Mouse (Mus musculus): ENCODE data around the gene Gm20388. TPM values are rescaled to one million over a fixed set of nuclear protein-coding genes. Genes with fewer than 3 reads are reported as not detected.

Gene Gm20388
- polyA plus RNA-seq, 2 experiments: 8.5 TPM; not detected in 1

DNA sequence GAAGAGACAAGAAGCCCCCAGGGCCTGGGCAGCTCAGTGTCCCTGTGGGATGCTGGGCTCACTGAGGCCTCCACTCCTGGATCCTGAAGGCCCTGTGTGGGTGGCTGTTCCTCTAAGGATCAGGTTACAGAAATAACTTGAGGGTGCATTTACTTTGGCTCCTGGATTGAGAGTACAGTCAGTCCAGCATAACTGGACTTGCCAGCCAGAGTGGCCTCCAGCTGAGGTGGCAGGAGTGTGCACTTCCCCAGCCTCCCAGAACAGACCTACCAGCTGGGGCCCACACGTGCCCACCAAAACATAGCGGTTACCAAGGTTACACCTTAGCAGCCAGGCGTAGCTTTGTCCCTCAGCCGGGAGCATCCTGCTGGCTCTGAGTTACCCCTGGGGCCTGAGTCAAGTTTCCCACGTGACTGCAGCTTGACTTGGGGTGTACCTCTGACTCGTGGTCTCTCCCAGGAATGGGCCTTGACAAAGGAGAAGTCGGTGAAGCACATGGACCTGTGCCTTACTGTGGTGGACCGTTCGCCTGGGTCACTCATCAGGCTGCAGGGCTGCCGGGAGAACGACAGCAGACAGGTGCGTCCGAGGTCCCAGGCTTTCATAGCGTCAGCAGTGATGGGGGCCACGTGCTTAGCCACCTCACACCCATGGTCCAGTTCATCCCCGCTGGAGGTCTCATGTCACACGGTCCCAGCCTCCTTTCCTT is 4429.9 kb downstream of the Gm20388 start:
- Histone ChIP-seq H3K4me1 (replicated peaks; ENCODE audit: control insufficient read depth in 2 of 2, insufficient read depth in 2 of 2, low read length in 1 of 2) (no peaks in the 10 kb centered on the region; a peak in 1 of 4 replicates), H3K27ac (no peak overlapping the region), H3K9ac (replicated peaks) (no peak overlapping the region), H3K9me3 (ENCODE audit: control insufficient read depth, low read length) (no peaks in the 10 kb centered on the region), H3K27me3 (ENCODE audit: control insufficient read depth, insufficient read depth, low read length) (no peaks in the 10 kb centered on the region), H3K36me3 (replicated peaks; ENCODE audit: control insufficient read depth, insufficient read depth, low read depth) (no peaks in the 10 kb centered on the region), H3K4me3 (ENCODE audit: insufficient read depth in 1 of 2, low read depth in 2 of 2, low read length in 2 of 2) (no peak overlapping the region), H3K4me2 (ENCODE audit: low read depth) (no peak overlapping the region)
- ATAC-seq (ENCODE audit: insufficient read depth) (no peak), DNase-seq (ENCODE audit: low read depth in 3 of 3, low spot score in 3 of 3) (no peak)
- 75% methylated on average over 17 of the region's 17 CpGs for WGBS (ENCODE audit: insufficient replicate concordance)
- TF ChIP-seq CTCF (IDR thresholded peaks at IDR 0.05; ENCODE audit: low read depth): no peak
- no peak for TF ChIP-seq EP300 (IDR thresholded peaks at IDR 0.05; ENCODE audit: low read depth)

GRCm38 (mm10) chr8:124343151-124343550 is 4432.5 kb downstream of the Gm20388 start:
- no peak for DNase-seq (ENCODE audit: low read depth in 3 of 3, low spot score in 3 of 3)
- Histone ChIP-seq H3K27ac (no peak overlapping the region), H3K4me2 (ENCODE audit: low read depth) (no peak overlapping the region), H3K27me3 (ENCODE audit: control insufficient read depth, insufficient read depth, low read length) (no peaks in the 10 kb centered on the region), H3K9ac (replicated peaks) (no peak overlapping the region), H3K4me3 (ENCODE audit: insufficient read depth in 1 of 2, low read depth in 2 of 2, low read length in 2 of 2) (no peak overlapping the region), H3K36me3 (replicated peaks; ENCODE audit: control insufficient read depth, insufficient read depth, low read depth) (no peaks in the 10 kb centered on the region), H3K9me3 (ENCODE audit: control insufficient read depth, low read length) (no peaks in the 10 kb centered on the region), H3K4me1 (replicated peaks; ENCODE audit: control insufficient read depth in 2 of 2, insufficient read depth in 2 of 2, low read length in 1 of 2) (no peaks in the 10 kb centered on the region; a peak in 1 of 4 replicates)
- WGBS (ENCODE audit: insufficient replicate concordance): 84% methylated on average over 15 of the region's 15 CpGs
- no peak for TF ChIP-seq CTCF (IDR thresholded peaks at IDR 0.05; ENCODE audit: low read depth)
- TF ChIP-seq EP300 (IDR thresholded peaks at IDR 0.05; ENCODE audit: low read depth): no peak
- no peak for ATAC-seq (ENCODE audit: insufficient read depth)

DNA sequence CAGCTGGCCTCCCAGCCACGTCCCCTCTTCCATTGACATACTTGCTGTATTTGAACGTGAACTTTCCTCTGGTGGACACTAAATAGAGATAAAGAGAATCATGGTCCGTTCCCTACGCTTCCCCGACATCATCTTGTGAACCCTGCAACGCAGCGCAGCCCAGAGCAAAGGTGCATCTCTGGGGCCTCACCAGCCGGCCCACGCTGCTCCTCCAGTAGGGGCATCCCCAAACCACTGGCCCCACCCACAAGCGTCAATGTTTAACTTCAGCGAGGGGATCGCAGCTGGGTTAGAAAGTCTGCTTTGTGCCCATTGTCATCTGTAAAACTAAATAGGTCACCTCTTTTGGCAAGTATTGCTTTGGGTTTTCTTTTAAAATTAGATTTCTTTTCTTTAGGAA is 4433.4 kb downstream of the Gm20388 start:
- H3K4me2 ChIP-seq (ENCODE audit: low read depth): no peak overlapping the region
- H3K9ac ChIP-seq (replicated peaks): no peak overlapping the region
- H3K27me3 ChIP-seq (ENCODE audit: control insufficient read depth, insufficient read depth, low read length): no peaks in the 10 kb centered on the region
- no peaks in the 10 kb centered on the region for H3K9me3 ChIP-seq (ENCODE audit: control insufficient read depth, low read length)
- no peak overlapping the region for H3K4me3 ChIP-seq (ENCODE audit: insufficient read depth in 1 of 2, low read depth in 2 of 2, low read length in 2 of 2)
- WGBS (ENCODE audit: insufficient replicate concordance): 73% methylated on average over 12 of the region's 12 CpGs
- TF ChIP-seq CTCF (IDR thresholded peaks at IDR 0.05; ENCODE audit: low read depth) (no peak), EP300 (IDR thresholded peaks at IDR 0.05; ENCODE audit: low read depth) (no peak)
- H3K4me1 ChIP-seq (replicated peaks; ENCODE audit: control insufficient read depth in 2 of 2, insufficient read depth in 2 of 2, low read length in 1 of 2): no peaks in the 10 kb centered on the region; a peak in 1 of 4 replicates
- H3K27ac ChIP-seq: no peak overlapping the region
- no peaks in the 10 kb centered on the region for H3K36me3 ChIP-seq (replicated peaks; ENCODE audit: control insufficient read depth, insufficient read depth, low read depth)
- DNase-seq (ENCODE audit: low read depth in 3 of 3, low spot score in 3 of 3): peak in 1 of 3 experiments; percentile 30
- no peak for ATAC-seq (ENCODE audit: insufficient read depth)

DNA sequence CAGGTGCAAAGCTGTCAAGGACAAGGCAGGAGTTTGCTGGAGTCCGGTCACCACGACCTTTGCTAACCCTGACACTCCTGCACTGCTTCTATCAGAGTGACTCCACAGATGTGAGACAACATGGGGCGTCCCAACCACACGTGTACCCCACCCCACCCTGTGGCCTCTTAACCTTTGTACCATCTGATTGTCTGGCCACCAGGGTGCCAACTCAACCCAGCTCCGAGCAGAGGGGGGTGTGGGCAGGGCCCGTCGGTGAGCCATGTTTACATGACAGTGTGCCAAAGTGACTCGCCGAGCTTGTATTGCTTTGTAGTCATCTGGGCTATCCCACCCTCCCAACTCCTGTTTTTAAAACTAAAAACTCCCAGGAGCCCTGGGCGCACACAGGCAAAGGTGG is 4434.5 kb downstream of the Gm20388 start:
- Histone ChIP-seq H3K4me3 (ENCODE audit: insufficient read depth in 1 of 2, low read depth in 2 of 2, low read length in 2 of 2) (no peak overlapping the region), H3K4me2 (ENCODE audit: low read depth) (no peak overlapping the region), H3K4me1 (replicated peaks; ENCODE audit: control insufficient read depth in 2 of 2, insufficient read depth in 2 of 2, low read length in 1 of 2) (no peaks in the 10 kb centered on the region; a peak in 1 of 4 replicates), H3K9me3 (ENCODE audit: control insufficient read depth, low read length) (no peaks in the 10 kb centered on the region), H3K36me3 (replicated peaks; ENCODE audit: control insufficient read depth, insufficient read depth, low read depth) (no peaks in the 10 kb centered on the region), H3K27ac (no peak overlapping the region), H3K27me3 (ENCODE audit: control insufficient read depth, insufficient read depth, low read length) (no peaks in the 10 kb centered on the region), H3K9ac (replicated peaks) (no peak overlapping the region)
- TF ChIP-seq CTCF (IDR thresholded peaks at IDR 0.05; ENCODE audit: low read depth) (no peak), EP300 (IDR thresholded peaks at IDR 0.05; ENCODE audit: low read depth) (no peak)
- WGBS (ENCODE audit: insufficient replicate concordance): 63% methylated on average over 10 of the region's 10 CpGs
- no peak for DNase-seq (ENCODE audit: low read depth in 3 of 3, low spot score in 3 of 3)
- no peak for ATAC-seq (ENCODE audit: insufficient read depth)

GRCm38 (mm10) chr8:124346852-124347523 is 4436.3 kb downstream of the Gm20388 start:
- H3K36me3 ChIP-seq (replicated peaks; ENCODE audit: control insufficient read depth, insufficient read depth, low read depth): no peaks in the 10 kb centered on the region
- no peaks in the 10 kb centered on the region for H3K9me3 ChIP-seq (ENCODE audit: control insufficient read depth, low read length)
- H3K4me3 ChIP-seq (ENCODE audit: insufficient read depth in 1 of 2, low read depth in 2 of 2, low read length in 2 of 2): no peak overlapping the region
- no peak for TF ChIP-seq EP300 (IDR thresholded peaks at IDR 0.05; ENCODE audit: low read depth)
- TF ChIP-seq CTCF (IDR thresholded peaks at IDR 0.05; ENCODE audit: low read depth): peak; percentile 97
- no peak overlapping the region for H3K27ac ChIP-seq
- peak; percentile 36; the same call in 1 of the 2 replicates for ATAC-seq (ENCODE audit: insufficient read depth)
- no peaks in the 10 kb centered on the region for H3K27me3 ChIP-seq (ENCODE audit: control insufficient read depth, insufficient read depth, low read length)
- WGBS (ENCODE audit: insufficient replicate concordance): 40% methylated on average over 19 of the region's 19 CpGs
- H3K9ac ChIP-seq (replicated peaks): no peak overlapping the region
- no peaks in the 10 kb centered on the region; a peak in 1 of 4 replicates for H3K4me1 ChIP-seq (replicated peaks; ENCODE audit: control insufficient read depth in 2 of 2, insufficient read depth in 2 of 2, low read length in 1 of 2)
- peak in 1 of 3 experiments; percentile 13 for DNase-seq (ENCODE audit: low read depth in 3 of 3, low spot score in 3 of 3)
- no peak overlapping the region for H3K4me2 ChIP-seq (ENCODE audit: low read depth)

Data from liver, embryonic 14.5 days (tissue).